Mouse (Mus musculus): ENCODE measurements around the gene Hs3st5. TPM values are rescaled to one million over a fixed set of nuclear protein-coding genes. Genes with fewer than 3 reads are reported as not detected.
"Not testable (repeated sequence)": the region's sequence is repeated elsewhere in the genome, so short reads cannot be mapped to it uniquely, and the experiment has no call there.

Hs3st5 gene
- total RNA-seq (2021), result 1 to 10 TPM; 1.8 to 1.9 TPM

DNA sequence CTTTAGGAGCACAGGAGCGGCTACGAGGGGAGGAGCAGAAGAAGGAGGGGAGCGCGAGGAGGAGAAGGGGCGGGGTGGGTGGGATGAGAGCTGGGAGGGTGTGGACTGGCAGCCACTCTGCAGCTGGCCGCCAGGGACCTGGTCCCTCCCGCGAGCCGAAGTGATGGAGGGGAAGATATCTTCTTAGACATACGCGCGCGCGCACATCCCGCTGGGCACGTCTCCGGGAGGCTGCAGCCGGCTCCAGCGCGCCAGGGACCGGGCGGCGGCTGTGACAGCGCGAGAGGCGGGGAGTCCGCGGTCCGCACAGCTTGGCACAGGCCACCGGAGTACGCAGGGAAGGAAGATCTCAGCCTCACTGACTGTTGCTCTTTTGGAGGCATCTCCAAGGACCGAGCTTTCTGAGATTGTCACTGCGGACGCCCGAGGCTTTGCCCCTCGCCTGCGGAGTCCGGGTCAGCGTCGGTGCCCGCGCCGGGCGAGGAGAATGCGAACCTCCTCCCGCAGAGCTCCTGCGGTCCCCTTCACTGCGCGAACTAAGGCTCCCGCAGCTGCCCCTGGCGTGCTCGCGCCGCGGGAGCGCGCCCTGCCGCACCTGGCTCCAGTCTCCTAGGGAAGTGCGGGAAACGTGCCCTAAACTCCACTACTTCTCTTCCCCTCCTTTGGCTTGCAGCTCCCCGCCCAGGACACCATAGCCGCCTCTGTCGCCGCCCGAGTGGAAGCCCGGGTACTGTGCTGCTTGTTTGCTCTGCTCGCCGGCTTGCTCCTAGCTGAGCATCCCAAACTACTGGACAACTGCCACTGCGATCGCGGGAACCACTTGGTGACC lies at the start of gene Hs3st5:
TSS of gene Hs3st5 (plus strand) at position 88 of the 829 bp plus-strand sequence.
- intact Hi-C loops (cut with DNase I), result no loop called here
- DNase-seq (ENCODE audit: low spot score), result no peak

DNA sequence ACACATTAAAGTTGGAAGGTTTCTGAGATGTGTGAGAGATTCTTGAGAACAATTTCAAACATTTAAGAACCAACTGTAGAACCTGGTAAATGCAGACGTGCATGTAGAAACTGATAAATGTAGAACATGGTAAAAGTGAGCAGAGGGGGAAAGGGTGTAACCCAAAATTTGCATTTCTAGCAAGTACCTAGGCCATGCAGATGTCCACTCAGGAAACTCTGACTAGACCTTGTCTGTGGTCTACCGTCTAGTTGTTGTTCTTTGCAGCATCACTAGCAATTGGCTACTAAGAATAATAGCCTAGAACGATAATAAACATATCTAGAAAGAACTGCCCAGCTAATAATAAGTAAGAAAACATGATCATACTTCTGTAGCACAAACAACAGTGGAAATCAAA lies 38.0 kb upstream of the Hs3st5 start:
- no peak for DNase-seq (ENCODE audit: low spot score)
- intact Hi-C loops (cut with DNase I), result no loop called here

DNA sequence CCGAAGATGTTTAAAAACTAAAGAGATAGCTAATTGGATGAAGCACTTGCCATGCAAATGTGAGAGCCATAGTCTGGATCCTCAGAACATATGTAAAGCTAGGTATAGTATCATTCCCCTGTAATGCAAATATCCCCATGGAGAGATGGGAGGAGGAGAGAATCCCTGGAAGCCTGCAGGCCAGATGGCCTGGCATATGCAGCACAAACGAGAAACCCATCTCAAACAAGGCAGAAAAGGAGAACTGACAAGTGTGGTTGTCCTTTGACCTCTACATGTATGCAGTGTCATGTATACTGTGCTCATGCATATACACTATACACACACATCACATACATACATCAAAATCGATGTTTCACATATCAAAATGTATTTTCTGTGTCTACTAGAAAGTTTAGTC lies 35.5 kb upstream of the Hs3st5 start:
- intact Hi-C loops (cut with DNase I), result no loop called here
- no peak for DNase-seq (ENCODE audit: low spot score)

DNA sequence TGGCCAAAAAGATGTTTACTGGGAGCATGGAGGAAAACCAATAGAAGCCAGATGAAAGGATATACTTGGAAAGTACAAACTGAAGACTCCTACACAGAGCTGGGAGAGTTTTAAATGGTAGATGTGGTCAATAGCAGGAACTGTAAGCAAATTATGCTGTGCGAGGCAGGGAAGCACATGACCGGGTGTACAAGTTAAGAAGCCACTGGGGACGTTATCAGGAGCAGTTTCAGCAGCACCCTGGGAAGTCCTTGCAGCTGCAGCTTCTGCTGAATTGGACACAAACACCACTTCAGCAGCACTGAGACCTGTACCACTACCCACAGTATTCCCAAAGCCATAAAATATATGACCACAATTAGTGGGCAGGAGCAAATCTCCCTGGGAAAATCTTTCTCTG lies 31.8 kb upstream of the Hs3st5 start:
- intact Hi-C loops (cut with DNase I), result no loop called here

DNA sequence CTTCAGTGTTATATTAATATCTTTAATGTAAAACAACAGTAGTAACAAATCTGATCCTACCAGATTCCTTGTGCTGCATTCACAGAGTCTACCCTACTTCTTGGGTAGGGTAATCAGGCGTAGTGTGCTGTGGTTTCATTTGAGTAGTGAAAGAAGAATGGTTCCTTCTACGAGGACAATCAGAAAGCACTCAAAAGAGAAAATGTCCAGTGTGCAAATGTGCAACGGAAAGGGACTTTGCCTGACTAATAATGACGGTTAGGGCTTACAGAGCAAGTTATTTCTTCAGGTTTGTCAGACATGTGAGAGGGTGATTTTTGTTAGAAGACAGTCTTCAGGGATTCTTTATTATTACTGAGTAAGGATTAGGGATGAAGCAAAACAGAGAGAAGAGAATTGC lies 29.1 kb upstream of the Hs3st5 start:
- intact Hi-C loops (cut with DNase I), result no loop called here
- no peak for DNase-seq (ENCODE audit: low spot score)

More for the DNA sequence above, 31.8 kb upstream of the Hs3st5 start:
- no peak for DNase-seq (ENCODE audit: low spot score)

DNA sequence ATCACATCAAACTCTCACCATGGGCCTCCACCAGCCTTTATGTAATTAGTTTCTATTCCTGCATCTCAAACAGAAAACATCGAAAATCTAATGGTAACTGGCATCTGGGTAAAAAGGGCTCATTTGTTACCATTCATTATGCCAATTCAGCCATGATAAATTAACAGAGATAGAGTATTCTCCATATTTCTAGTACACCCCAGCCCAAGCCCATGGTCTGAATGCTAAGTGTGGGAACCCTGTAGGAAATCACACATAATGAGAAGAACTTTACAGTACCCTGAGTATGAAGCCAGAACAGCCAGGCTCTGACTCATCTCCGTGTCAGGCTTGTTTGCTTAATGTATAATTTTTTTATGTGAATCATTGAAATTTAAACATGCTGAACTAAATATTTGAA lies 23.3 kb upstream of the Hs3st5 start:
- intact Hi-C loops (cut with DNase I), result no loop called here
- DNase-seq (ENCODE audit: low spot score), result no peak

DNA sequence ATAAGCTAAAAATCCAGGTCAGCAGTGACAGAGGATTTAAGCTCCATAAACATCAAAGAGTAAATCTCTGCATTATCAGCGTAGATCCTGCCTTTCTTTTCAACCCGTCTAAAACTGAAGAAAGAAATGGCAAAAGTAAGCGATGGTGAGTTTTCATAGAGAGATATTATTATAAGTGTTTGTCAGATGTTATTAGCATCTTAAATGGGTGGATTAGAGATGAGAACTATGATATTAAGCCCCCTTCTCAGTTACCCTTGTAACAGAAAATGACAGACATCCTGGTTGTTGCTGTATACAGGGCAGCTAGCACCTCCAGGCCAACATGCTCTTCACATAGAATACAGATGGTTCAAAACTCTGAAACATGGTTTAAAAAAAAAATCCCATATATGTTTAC lies 22.6 kb upstream of the Hs3st5 start:
- DNase-seq (ENCODE audit: low spot score), result no peak
- intact Hi-C loops (cut with DNase I), result no loop called here

DNA sequence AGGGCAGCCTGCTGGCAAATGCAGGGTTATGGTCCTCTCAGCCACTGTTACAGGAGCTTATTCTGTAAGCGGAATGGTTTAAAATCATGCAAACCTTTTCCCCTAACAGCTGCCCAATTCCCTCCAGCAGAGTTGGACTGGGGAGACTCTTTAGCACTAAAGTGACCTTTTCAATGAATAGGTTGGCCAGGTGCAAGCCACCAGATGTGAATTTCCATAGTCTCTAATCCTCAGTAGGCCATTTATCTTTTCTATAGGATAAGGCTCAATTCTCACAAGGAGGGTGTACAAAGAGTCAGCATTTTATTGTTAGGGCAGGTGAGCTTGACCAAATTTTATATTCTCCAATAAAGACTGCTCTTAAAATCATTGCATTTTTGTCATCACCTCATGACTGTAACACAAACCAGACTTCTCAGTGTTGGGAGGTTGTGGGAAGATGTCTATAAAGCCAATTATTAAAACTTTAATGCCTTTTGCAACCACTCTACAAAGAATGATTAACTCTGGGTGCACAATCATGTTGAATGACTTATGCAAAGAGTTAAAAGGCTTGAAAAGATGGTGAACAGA lies 21.8 kb upstream of the Hs3st5 start:
- no peak for DNase-seq (ENCODE audit: low spot score)
- intact Hi-C loops (cut with DNase I), result no loop called here

DNA sequence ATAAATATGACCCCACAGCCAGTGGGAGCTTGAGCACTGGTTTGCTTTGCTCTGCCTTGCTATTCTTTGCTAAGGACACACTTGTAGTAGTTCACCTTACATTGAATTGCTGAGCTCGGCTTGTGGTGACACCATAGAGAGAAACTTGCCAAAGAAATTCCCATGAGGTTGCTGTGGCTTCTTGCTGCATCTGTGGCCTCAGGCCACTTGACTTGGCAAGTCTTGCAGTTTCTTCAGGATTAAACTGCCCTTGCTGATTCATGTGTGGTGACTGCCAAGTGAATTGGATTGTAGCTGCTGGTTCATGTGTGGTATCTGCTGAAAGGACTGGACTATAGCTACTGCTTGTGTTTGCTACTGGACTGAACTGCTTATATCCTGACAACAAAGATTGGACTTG lies 13.0 kb upstream of the Hs3st5 start:
- intact Hi-C loops (cut with DNase I), result no loop called here
- no peak for DNase-seq (ENCODE audit: low spot score)

DNA sequence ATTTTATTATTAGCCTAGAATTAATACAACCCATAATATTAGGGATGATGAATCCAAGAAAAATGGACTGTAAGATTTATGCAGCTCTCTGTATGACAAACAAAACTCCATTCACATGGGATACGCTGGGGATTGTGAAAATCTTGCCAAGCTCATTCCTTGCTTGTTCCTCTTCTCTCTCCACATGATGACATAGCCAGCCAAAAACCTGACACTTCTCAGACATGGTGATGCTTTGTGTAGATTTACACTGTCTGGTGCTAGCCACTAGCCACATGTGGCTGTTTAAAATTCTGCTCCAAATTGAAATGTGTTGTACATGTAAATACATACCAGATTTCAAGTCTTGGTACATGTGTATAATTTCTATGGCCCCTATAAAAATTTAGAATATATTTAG lies 6.9 kb upstream of the Hs3st5 start:
- no peak for DNase-seq (ENCODE audit: low spot score)
- intact Hi-C loops (cut with DNase I), result no loop called here

DNA sequence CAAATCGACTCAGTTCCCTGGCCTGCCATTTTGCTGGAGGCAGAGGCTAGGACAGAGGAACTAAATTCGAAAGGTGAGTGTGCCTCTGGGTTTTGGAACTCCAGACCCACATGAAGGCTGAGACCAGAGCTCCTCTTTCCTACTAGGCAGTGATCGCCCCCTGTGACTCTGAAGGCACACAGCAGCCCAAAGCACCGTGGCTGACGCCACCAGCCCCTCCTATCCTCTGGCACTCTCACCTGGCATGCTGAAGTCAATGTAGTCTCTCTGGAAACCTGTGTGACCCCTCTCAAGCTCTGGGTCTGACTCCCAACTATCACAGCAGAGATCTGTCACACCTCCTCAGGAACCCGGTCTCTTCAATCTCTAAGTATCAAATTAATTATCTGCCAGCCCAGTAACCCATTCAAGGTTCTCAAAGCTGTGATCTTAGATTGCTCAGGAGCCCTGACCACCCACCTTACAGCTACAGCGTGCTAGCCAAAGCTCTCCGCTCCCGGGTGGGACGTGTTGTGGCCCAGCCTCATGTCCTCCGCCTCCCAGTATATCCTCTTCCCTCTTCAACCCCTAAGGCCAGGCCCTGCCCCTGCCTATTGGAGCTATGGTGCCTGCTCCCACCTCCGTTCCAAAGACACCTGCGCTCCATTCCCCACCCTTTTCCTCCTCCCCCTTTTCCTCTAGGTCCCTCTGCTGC lies 434 bp upstream of the Hs3st5 start:
- DNase-seq (ENCODE audit: low spot score), result no peak
- intact Hi-C loops (cut with DNase I), result no loop called here

DNA sequence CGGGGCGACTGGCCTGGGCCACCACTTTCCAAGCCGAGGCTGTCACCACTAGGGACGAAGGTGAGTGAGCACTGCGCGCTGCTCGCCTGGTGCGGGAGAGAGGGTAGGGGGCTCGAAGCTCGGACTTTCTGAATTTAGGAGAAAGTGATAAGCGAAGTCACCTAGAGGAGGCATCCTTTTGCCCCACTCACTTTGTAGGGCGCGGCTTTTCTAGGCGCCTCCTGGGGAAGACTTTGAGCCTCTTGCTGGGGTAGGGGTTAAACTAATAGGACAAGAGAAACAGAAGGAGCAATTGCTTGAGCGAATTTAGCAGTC lies 899 bp downstream of the Hs3st5 start:
- intact Hi-C loops (cut with DNase I), result no loop called here

DNA sequence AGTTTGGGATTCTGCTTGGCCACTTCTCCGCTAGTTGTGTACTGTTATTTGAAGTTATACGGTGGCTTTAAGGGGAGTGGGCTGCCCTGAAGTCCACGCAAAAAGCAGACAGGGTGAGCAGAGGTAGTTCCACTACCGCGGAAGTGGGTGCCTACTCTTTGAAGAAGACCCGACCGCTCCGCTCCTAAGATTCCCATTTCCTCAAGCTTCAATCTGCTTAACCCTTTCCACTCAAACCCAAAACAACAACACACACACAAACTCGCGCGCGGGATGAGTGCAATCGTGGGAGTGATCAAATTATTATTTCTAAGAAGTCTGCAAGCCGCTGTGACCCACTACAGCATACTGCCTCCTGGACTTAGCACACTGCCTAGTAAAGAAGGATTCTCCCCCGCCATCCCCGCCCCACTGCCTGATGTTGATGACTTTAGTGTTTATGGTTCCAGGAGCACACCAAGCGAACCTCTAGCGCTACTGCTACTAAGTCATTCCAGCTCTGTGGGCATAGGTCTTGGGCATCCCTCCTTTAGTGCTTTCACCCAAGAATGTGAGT lies 1.5 kb downstream of the Hs3st5 start:
- intact Hi-C loops (cut with DNase I), result no loop called here
- no peak for DNase-seq (ENCODE audit: low spot score)

More for the DNA sequence above, 899 bp downstream of the Hs3st5 start:
- DNase-seq (ENCODE audit: low spot score), result no peak

DNA sequence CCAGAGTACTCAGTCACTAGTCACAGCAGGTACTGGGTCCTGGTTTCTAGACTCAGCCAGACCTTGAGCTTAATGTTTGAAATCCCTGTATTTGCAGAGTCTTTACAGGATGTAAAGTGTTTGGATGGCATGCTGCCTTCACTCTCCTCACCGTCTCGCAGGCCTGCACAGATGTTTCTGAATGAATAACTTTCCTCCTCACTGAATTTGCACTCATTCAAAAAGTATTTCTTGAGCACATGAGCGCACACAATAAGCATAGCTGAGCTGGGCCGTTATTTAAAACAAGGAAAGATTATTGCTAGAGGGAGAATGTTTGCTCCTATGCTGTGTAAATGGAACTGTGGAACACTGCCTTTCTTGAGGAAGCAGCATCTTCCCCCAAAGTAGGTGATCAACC lies 2.9 kb downstream of the Hs3st5 start:
- no peak for DNase-seq (ENCODE audit: low spot score)
- intact Hi-C loops (cut with DNase I), result no loop called here

DNA sequence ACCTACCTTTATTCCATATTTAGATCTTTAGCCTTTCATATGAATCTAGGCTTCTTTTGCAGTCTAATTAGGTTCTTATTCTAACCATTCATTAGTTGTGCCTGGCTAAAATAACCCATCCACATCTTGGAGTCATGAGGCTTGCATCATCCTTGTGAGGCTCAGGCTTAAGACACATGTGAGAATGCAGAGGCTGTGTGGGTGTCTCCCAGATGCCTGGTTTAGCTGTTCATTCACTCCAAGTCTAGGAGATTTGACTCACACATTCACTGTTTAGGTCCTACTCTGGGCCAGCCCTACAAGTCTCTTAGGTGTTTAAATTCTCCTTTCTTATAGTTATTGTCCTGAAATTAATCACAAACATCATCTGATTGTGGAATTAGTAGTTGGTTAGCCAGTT lies 17.3 kb downstream of the Hs3st5 start:
- intact Hi-C loops (cut with DNase I), result no loop called here
- no peak for DNase-seq (ENCODE audit: low spot score)

DNA sequence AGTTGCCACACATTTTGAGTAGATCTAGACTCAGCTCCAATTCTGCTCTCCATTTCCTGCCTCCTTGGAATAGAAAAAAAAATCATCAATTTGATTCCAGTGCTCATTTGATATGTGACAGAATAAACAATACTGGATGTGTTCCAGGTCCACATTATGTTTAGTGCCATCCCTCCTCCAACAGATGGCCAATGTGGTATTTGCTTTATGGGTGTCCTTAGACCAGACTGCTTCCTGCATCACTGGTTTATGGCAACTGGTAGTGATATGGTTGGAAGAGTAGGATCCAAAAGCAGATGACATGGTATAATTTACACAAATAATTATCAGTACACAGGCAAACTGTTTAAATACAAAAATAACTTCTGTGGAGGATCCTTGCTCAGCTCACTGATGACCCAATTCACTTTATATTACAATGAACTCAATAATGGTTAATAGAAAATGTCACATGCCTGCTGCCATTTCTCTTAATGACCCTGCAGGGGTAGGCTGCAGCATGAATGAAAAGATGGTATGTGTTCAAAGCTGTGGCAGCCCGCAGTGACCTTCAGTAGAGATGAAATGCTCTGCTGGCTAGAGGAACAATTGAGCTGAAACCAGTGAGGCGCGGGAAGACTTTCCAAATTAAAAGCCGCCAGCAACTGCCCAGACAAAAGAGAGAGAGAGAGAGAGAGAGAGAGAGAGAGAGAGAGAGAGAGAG lies 27.2 kb downstream of the Hs3st5 start:
- DNase-seq (ENCODE audit: low spot score), result no peak
- intact Hi-C loops (cut with DNase I), result no loop called here

DNA sequence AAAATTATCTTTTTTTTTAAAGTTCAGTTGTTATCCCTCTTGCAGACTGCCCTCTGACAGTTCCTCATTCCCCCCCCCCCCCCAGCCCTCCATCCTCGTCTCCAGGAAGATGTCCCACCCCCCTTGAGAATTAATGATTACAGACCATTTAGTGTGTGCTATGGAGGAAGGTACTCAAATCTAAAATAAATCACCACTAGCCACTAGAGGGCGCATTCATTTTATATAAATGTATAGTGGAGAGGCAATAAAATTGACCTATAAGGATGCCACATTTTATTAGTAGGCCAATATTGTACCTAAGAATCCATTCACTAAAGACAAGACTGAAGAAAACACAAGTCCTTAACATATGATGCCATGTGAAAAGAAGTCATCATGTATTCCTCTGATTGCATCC lies 40.0 kb downstream of the Hs3st5 start:
- intact Hi-C loops (cut with DNase I), result loop anchor here (5.0 kb wide), 1 partner anchor 286 kb away; no protein-coding TSS in a partner anchor
- DNase-seq (ENCODE audit: low spot score), result no peak

DNA sequence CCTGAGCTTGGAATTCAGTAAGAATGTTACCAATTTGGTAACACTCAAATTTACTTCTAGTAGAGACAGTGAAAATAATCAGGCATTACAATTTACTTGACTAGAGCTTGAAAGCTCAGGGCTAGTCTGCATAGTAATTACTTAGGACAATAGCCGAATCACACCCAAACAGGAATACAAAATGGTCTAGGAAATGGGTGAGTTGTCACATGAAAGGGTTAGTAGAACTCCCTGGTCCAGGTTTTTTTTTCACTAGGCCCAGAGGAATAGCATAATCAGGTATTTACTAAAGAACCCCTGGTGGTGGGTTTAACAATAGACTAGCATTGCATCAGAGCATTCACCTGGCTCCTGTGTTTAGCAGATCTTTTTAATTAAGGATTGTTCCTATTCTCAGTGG lies 41.1 kb downstream of the Hs3st5 start:
- intact Hi-C loops (cut with DNase I), result loop anchor here (5.0 kb wide), 1 partner anchor 285 kb away; no protein-coding TSS in a partner anchor

DNA sequence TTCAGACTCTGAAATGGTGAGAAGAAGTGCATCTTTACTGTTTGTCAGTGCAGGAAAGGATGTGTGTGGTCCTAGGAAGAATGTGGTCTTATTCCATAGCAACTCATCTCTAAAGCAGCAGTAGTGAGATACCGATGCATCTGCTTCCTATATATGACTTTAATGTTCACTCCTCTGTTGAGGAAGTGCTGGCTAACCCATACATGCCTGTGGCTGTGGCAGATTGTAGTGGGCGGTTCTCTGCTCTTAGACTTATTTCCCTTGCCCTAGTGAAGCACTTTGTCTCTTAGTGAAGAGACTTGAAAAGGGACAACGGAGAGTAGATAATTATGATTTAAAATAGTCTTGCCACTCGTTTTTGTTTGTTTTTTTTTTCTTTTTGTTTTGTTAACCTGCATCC lies 47.4 kb downstream of the Hs3st5 start:
- intact Hi-C loops (cut with DNase I), result no loop called here
- DNase-seq (ENCODE audit: low spot score), result no peak

More for the DNA sequence above, 41.1 kb downstream of the Hs3st5 start:
- DNase-seq (ENCODE audit: low spot score), result not testable (repeated sequence)

All from heart, postnatal 25 days (tissue).